Mouse (Mus musculus): ENCODE measurements at regions not wholly inside any gene's neighbourhood (a gene's known extent, or its start where the extent isn't known, plus 50 kb on each side); places are given as distances from the start of the nearest gene placed in this dataset.
A peak's percentile ranks its signal among the peaks of the same experiment; 100 is the strongest.

GRCm38 (mm10) chr13:111860931-111861330 lies 52.1 kb upstream of the Map3k1 start:
- H3K4me1 ChIP-seq (ENCODE audit: control insufficient read depth, insufficient read depth, low read length) = no peaks in the 10 kb centered on the region
- TF ChIP-seq POLR2A (IDR thresholded peaks at IDR 0.05; ENCODE audit: low read depth, low read length) (no peak), CTCF (IDR thresholded peaks at IDR 0.05; ENCODE audit: borderline replicate concordance, insufficient read depth, low read length) (no peak)
- no peak overlapping the region for H3K27ac ChIP-seq (ENCODE audit: insufficient read depth, low read length)
- no peak overlapping the region for H3K4me3 ChIP-seq (ENCODE audit: insufficient read depth, low read length)

DNA sequence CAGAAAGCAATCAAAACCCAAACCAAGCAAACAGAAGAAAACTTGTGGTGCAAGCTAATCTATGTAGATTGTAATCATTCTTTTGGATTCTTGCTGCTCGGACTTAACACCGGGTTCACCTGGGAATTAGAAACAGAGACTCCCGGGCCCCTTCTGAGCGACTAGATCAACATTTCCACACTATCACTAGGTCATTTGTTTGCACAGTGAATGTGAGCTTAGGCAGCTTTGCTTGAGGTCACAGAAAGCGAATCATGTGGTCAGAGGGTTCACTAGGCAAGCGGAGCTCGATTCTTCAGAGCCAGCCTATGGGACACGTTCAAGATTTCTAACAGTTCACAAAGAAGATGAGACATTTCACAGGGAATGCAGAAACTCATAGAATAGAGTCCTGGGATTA lies 53.5 kb upstream of the Map3k1 start:
- TF ChIP-seq POLR2A (IDR thresholded peaks at IDR 0.05; ENCODE audit: low read depth, low read length) (no peak), CTCF (IDR thresholded peaks at IDR 0.05; ENCODE audit: borderline replicate concordance, insufficient read depth, low read length) (no peak)
- H3K4me3 ChIP-seq (ENCODE audit: insufficient read depth, low read length) = no peak overlapping the region
- H3K4me1 ChIP-seq (ENCODE audit: control insufficient read depth, insufficient read depth, low read length) = no peaks in the 10 kb centered on the region
- H3K27ac ChIP-seq (ENCODE audit: insufficient read depth, low read length) = no peak overlapping the region

GRCm38 (mm10) chr13:111865956-111866355 lies 57.2 kb upstream of the Map3k1 start:
- no peak for TF ChIP-seq POLR2A (IDR thresholded peaks at IDR 0.05; ENCODE audit: low read depth, low read length)
- TF ChIP-seq CTCF (IDR thresholded peaks at IDR 0.05; ENCODE audit: borderline replicate concordance, insufficient read depth, low read length) = no peak
- H3K27ac ChIP-seq (ENCODE audit: insufficient read depth, low read length) = no peak overlapping the region
- H3K4me3 ChIP-seq (ENCODE audit: insufficient read depth, low read length) = no peak overlapping the region
- H3K4me1 ChIP-seq (ENCODE audit: control insufficient read depth, insufficient read depth, low read length) = no peaks in the 10 kb centered on the region

DNA sequence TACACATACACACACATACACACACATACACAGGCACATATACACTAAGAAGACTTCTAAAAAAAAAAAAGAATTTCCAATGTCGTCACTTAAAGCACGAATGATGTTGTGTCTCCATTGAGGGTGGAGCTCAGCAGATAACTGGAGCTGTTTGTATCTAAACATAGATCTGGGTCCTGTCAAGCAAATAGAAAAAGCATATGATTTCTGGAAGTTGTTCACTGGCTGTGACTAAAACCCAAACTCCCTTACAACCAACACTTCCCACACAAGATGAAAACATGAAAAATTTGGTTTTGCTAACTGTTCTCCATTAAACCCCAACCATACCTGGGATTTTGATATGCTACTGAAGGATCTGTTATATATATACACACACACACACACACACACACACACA lies 58.5 kb upstream of the Map3k1 start:
- no peaks in the 10 kb centered on the region for H3K4me1 ChIP-seq (ENCODE audit: control insufficient read depth, insufficient read depth, low read length)
- H3K4me3 ChIP-seq (ENCODE audit: insufficient read depth, low read length) = no peak overlapping the region
- no peak for TF ChIP-seq POLR2A (IDR thresholded peaks at IDR 0.05; ENCODE audit: low read depth, low read length)
- TF ChIP-seq CTCF (IDR thresholded peaks at IDR 0.05; ENCODE audit: borderline replicate concordance, insufficient read depth, low read length) = no peak
- H3K27ac ChIP-seq (ENCODE audit: insufficient read depth, low read length) = no peak overlapping the region

DNA sequence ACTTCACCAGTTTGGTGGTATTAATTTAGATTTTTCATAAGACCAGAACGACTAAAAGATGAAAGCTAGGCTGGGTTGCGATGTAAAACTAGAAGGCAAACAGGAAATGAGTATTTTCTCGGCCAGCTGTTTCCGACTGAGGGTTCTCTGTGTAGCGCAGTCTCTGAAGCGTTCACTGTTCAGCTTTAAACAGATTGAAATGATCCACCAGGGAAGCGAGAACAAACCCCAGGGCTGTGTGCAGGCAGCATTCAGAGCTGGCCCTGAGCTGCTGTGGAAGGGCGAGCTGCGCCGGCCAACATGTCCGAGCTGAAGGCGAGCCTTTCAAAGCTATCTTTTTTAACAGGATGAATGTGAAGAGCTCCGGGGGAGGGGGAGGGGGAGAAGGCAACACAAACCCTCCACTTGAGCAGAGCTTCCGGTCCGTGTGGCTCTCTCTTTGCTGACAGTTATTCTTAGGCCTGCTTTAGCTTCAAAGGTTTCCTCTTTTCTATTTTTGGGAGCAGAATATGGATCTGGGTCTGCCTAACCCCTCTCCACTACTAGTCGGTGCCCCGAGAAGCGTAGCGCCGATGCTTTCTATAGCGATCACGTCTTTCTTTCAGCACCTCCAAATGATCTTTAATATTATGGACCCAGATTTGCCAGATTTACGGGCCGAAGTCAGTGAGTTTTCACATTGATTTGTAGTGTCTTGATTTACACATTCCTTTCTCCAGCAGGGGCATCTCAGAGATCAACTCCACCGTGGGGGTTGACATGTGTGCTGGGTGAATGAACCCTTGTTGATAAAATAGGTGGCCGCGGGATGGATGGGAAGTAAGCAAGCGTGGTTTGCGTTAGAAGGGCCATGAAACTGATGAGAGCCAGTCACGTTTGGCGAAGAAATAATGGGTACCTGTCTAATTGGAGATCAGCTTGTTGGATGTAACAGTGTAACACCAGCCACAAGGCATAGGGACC lies 59.3 kb upstream of the Map3k1 start:
- H3K27ac ChIP-seq (ENCODE audit: insufficient read depth, low read length) = peak overlapping the region; percentile 6
- TF ChIP-seq POLR2A (IDR thresholded peaks at IDR 0.05; ENCODE audit: low read depth, low read length) = 0 out of 2 replicates have a peak, but pooled peaks have one; percentile 27
- no peak for TF ChIP-seq CTCF (IDR thresholded peaks at IDR 0.05; ENCODE audit: borderline replicate concordance, insufficient read depth, low read length)
- no peaks in the 10 kb centered on the region for H3K4me1 ChIP-seq (ENCODE audit: control insufficient read depth, insufficient read depth, low read length)
- no peak overlapping the region for H3K4me3 ChIP-seq (ENCODE audit: insufficient read depth, low read length)

GRCm38 (mm10) chr13:111868947-111869346 lies 60.2 kb upstream of the Map3k1 start:
- TF ChIP-seq CTCF (IDR thresholded peaks at IDR 0.05; ENCODE audit: borderline replicate concordance, insufficient read depth, low read length) = no peak
- no peak for TF ChIP-seq POLR2A (IDR thresholded peaks at IDR 0.05; ENCODE audit: low read depth, low read length)
- H3K4me3 ChIP-seq (ENCODE audit: insufficient read depth, low read length) = no peak overlapping the region
- no peak overlapping the region for H3K27ac ChIP-seq (ENCODE audit: insufficient read depth, low read length)
- no peaks in the 10 kb centered on the region for H3K4me1 ChIP-seq (ENCODE audit: control insufficient read depth, insufficient read depth, low read length)

DNA sequence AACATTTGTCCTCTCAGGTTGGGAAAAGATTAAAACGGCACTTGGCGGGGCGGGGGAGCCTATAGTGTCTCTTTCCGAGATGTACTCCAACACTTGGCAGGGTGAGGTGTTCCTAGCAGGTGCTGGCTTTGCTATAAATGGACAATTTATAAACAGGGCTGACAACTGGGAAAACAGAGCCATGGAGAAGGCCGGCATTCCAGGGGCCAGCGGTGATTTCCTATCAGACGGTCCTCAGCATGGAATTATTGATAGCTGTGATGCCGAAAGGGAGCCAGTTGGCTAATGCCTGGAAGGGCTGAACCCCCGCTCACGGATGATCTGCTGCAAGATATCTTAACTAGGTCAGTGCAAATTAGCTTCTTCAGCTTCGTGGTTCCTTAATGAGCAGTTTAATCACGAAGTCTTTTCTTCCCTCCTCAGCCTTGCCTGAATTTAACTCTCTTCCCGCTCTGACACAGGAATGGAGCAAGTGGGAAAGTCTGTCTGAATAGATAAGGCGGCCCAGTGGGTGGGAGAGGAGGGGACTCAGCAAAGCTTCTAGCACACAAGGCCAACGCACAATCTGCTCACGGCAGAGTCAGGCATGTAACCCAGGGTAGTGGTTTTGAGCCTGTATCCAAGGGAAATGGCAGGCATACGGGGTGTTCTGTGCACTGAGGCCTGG lies 61.1 kb upstream of the Map3k1 start:
- Histone ChIP-seq H3K27ac (ENCODE audit: insufficient read depth, low read length) (no peak overlapping the region), H3K4me3 (ENCODE audit: insufficient read depth, low read length) (no peak overlapping the region), H3K4me1 (ENCODE audit: control insufficient read depth, insufficient read depth, low read length) (no peaks in the 10 kb centered on the region)
- no peak for TF ChIP-seq CTCF (IDR thresholded peaks at IDR 0.05; ENCODE audit: borderline replicate concordance, insufficient read depth, low read length)
- no peak for TF ChIP-seq POLR2A (IDR thresholded peaks at IDR 0.05; ENCODE audit: low read depth, low read length)

DNA sequence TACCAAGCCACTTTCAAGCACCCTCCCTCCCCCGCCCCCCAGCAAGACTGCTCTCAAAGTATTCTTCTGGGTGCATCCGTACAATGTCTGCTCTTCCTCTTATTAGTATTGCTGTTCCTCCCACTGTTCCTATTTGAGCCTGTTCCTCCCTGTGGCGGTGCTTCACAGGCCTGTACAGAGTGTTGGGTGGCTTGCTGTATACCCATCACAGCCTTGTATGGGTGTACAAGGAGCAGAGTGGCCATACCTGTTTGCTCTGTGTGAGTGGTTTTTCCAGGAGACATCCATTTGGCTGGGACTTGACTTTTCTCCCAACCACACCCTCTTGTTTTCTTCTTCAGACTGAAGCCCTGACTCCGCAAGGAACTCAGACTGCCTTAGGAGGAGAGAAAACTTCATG lies 61.7 kb upstream of the Map3k1 start:
- TF ChIP-seq POLR2A (IDR thresholded peaks at IDR 0.05; ENCODE audit: low read depth, low read length) (no peak), CTCF (IDR thresholded peaks at IDR 0.05; ENCODE audit: borderline replicate concordance, insufficient read depth, low read length) (no peak)
- Histone ChIP-seq H3K27ac (ENCODE audit: insufficient read depth, low read length) (no peak overlapping the region), H3K4me1 (ENCODE audit: control insufficient read depth, insufficient read depth, low read length) (no peaks in the 10 kb centered on the region), H3K4me3 (ENCODE audit: insufficient read depth, low read length) (no peak overlapping the region)

- Histone ChIP-seq H3K4me3 (ENCODE audit: insufficient read depth, low read length) (no peak overlapping the region), H3K27ac (ENCODE audit: insufficient read depth, low read length) (no peak overlapping the region), H3K4me1 (ENCODE audit: control insufficient read depth, insufficient read depth, low read length) (no peaks in the 10 kb centered on the region)
- TF ChIP-seq POLR2A (IDR thresholded peaks at IDR 0.05; ENCODE audit: low read depth, low read length) (no peak), CTCF (IDR thresholded peaks at IDR 0.05; ENCODE audit: borderline replicate concordance, insufficient read depth, low read length) (no peak)
Observed at GRCm38 (mm10) chr13:111871672-111872410, 63.0 kb upstream of the Map3k1 start.

All from embryonic fibroblast, embryonic 13.5 days (primary cell).